Mouse (Mus musculus) neural tube, embryonic 13.5 days (tissue): ENCODE measurements at regions not wholly inside any gene's neighbourhood (a gene's known extent, or its start where the extent isn't known, plus 50 kb on each side); places are given as distances from the start of the nearest gene placed in this dataset.

Experiments used
- ATAC-seq: fragments of 200-750 bp; cut with Nextera tagmentation; 2 replicates; pipeline ENCODE4 v1.8.0; 2017; ENCODE audit warnings: low read depth, mild to moderate bottlenecking, moderate TSS enrichment, moderate library complexity
- H3K27ac ChIP-seq: fragments of 300-500 bp; sonication (generic); replicated peaks from 2 replicates; pipeline ENCODE4 v1.5.1; 2015; ENCODE audit warnings: moderate library complexity, mild to moderate bottlenecking, inconsistent platforms
- H3K27me3 ChIP-seq: fragments of 300-500 bp; sonication (generic); 2 replicates; pipeline ENCODE4 v1.6.1; 2015; ENCODE audit warnings: mild to moderate bottlenecking, inconsistent platforms
- H3K36me3 ChIP-seq: fragments of 300-500 bp; sonication (generic); 2 replicates; pipeline ENCODE4 v1.6.1; 2015; ENCODE audit warnings: mild to moderate bottlenecking, inconsistent platforms
- H3K4me1 ChIP-seq: fragments of 300-500 bp; sonication (generic); replicated peaks from 2 replicates; pipeline ENCODE4 v1.6.1; 2015; ENCODE audit warnings: inconsistent platforms
- H3K4me2 ChIP-seq: fragments of 300-500 bp; sonication (generic); 2 replicates; pipeline ENCODE4 v1.6.1; 2015; ENCODE audit warnings: inconsistent platforms, mild to moderate bottlenecking, moderate library complexity
- H3K4me3 ChIP-seq: fragments of 300-500 bp; sonication (generic); 2 replicates; pipeline ENCODE4 v1.5.1; 2015; ENCODE audit warnings: mild to moderate bottlenecking, inconsistent platforms
- H3K9ac ChIP-seq: fragments of 300-500 bp; sonication (generic); 2 replicates; pipeline ENCODE4 v1.6.1; 2015; ENCODE audit warnings: moderate library complexity, mild to moderate bottlenecking, inconsistent platforms
- H3K9me3 ChIP-seq: fragments of 300-500 bp; sonication (generic); 2 replicates; pipeline ENCODE4 v1.6.1; 2016; ENCODE audit warnings: inconsistent platforms
- WGBS: fragments of 180-500 bp; shearing (Covaris S2); methylation state at CpG from one replicate; pipeline ENCODE4 v1.1.7; 2015; 5-methylcytosine and 5-hydroxymethylcytosine counted together

GRCm38 (mm10) chr8:17687084-17687483, 1291.0 kb downstream of the Defb40 start:
- H3K4me3 ChIP-seq: no peak overlapping the region
- no peak overlapping the region for H3K9ac ChIP-seq
- ATAC-seq: no peak
- no peaks in the 10 kb centered on the region for H3K27me3 ChIP-seq
- no peaks in the 10 kb centered on the region for H3K36me3 ChIP-seq
- H3K4me1 ChIP-seq: no peaks in the 10 kb centered on the region
- H3K27ac ChIP-seq: no peak overlapping the region
- no peak overlapping the region for H3K4me2 ChIP-seq
- no peaks in the 10 kb centered on the region for H3K9me3 ChIP-seq
- 91% methylated on average over 3 of the region's 3 CpGs for WGBS

GRCm38 (mm10) chr8:17664371-17665141, 1313.5 kb downstream of the Defb40 start:
- Histone ChIP-seq H3K36me3 (no peaks in the 10 kb centered on the region), H3K27me3 (no peaks in the 10 kb centered on the region), H3K4me1 (peaks cover 16% of the 10 kb centered on the region; the same call in 1 of the 2 replicates), H3K9me3 (no peaks in the 10 kb centered on the region), H3K27ac (peak overlapping the region; percentile 66), H3K4me2 (no peak overlapping the region), H3K4me3 (no peak overlapping the region), H3K9ac (no peak overlapping the region)
- WGBS: 23% methylated on average over 6 of the region's 6 CpGs
- ATAC-seq: peak; percentile 94

GRCm38 (mm10) chr8:17659753-17660361, 1318.2 kb downstream of the Defb40 start:
- WGBS: 77% methylated on average over 6 of the region's 6 CpGs
- ATAC-seq: no peak
- peaks cover 7% of the 10 kb centered on the region; the same call in 1 of the 2 replicates for H3K4me1 ChIP-seq

GRCm38 (mm10) chr8:17653786-17654185, 1324.3 kb downstream of the Defb40 start:
- Histone ChIP-seq H3K9me3 (no peaks in the 10 kb centered on the region), H3K4me3 (no peak overlapping the region), H3K27ac (no peak overlapping the region), H3K9ac (no peak overlapping the region), H3K36me3 (no peaks in the 10 kb centered on the region), H3K4me1 (peaks cover 4% of the 10 kb centered on the region; the same call in 1 of the 2 replicates), H3K4me2 (no peak overlapping the region), H3K27me3 (no peaks in the 10 kb centered on the region)
- 6% methylated on average over 2 of the region's 2 CpGs for WGBS
- no peak for ATAC-seq

More at GRCm38 (mm10) chr8:17659753-17660361, 1318.2 kb downstream of the Defb40 start:
- no peak overlapping the region for H3K4me2 ChIP-seq
- H3K27me3 ChIP-seq: no peaks in the 10 kb centered on the region
- H3K9ac ChIP-seq: no peak overlapping the region
- no peaks in the 10 kb centered on the region for H3K36me3 ChIP-seq
- no peak overlapping the region for H3K27ac ChIP-seq
- no peaks in the 10 kb centered on the region for H3K9me3 ChIP-seq
- H3K4me3 ChIP-seq: no peak overlapping the region

GRCm38 (mm10) chr8:17647559-17647958, 1330.5 kb downstream of the Defb40 start:
- Histone ChIP-seq H3K9me3 (no peaks in the 10 kb centered on the region), H3K27me3 (no peaks in the 10 kb centered on the region), H3K4me1 (no peaks in the 10 kb centered on the region), H3K27ac (no peak overlapping the region), H3K36me3 (no peaks in the 10 kb centered on the region), H3K9ac (no peak overlapping the region), H3K4me2 (no peak overlapping the region), H3K4me3 (no peak overlapping the region)
- no peak for ATAC-seq

- no peak for ATAC-seq
Measured at GRCm38 (mm10) chr8:17621109-17621508, 1356.9 kb downstream of the Defb40 start.

GRCm38 (mm10) chr8:17618846-17619245, 1359.2 kb downstream of the Defb40 start:
- Histone ChIP-seq H3K36me3 (no peaks in the 10 kb centered on the region), H3K4me1 (no peaks in the 10 kb centered on the region), H3K9ac (no peak overlapping the region), H3K9me3 (no peaks in the 10 kb centered on the region), H3K4me2 (no peak overlapping the region), H3K4me3 (no peak overlapping the region), H3K27me3 (no peaks in the 10 kb centered on the region), H3K27ac (no peak overlapping the region)
- ATAC-seq: no peak

More at GRCm38 (mm10) chr8:17621109-17621508, 1356.9 kb downstream of the Defb40 start:
- H3K9ac ChIP-seq: no peak overlapping the region
- no peaks in the 10 kb centered on the region for H3K4me1 ChIP-seq
- no peak overlapping the region for H3K27ac ChIP-seq
- 58% methylated on average over 1 of the region's 1 CpGs for WGBS
- H3K36me3 ChIP-seq: no peaks in the 10 kb centered on the region
- H3K9me3 ChIP-seq: no peaks in the 10 kb centered on the region
- no peaks in the 10 kb centered on the region for H3K27me3 ChIP-seq
- no peak overlapping the region for H3K4me2 ChIP-seq
- H3K4me3 ChIP-seq: no peak overlapping the region

- H3K4me3 ChIP-seq: no peak overlapping the region
- no peak for ATAC-seq
- H3K4me2 ChIP-seq: no peak overlapping the region
- H3K36me3 ChIP-seq: no peaks in the 10 kb centered on the region
- no peaks in the 10 kb centered on the region for H3K9me3 ChIP-seq
- no peak overlapping the region for H3K9ac ChIP-seq
- no peak overlapping the region for H3K27ac ChIP-seq
- no peaks in the 10 kb centered on the region for H3K4me1 ChIP-seq
- H3K27me3 ChIP-seq: no peaks in the 10 kb centered on the region
Measured at GRCm38 (mm10) chr8:17618147-17618546, 1359.9 kb downstream of the Defb40 start.

GRCm38 (mm10) chr8:17602861-17603260, 1375.2 kb downstream of the Defb40 start:
- Histone ChIP-seq H3K9me3 (no peaks in the 10 kb centered on the region), H3K36me3 (no peaks in the 10 kb centered on the region), H3K4me3 (no peak overlapping the region), H3K9ac (no peak overlapping the region), H3K4me1 (no peaks in the 10 kb centered on the region), H3K27ac (no peak overlapping the region), H3K4me2 (no peak overlapping the region), H3K27me3 (no peaks in the 10 kb centered on the region)
- ATAC-seq: no peak
- WGBS: 47% methylated on average over 1 of the region's 1 CpGs

- no peak for ATAC-seq
- no peak overlapping the region for H3K4me3 ChIP-seq
- 76% methylated on average over 4 of the region's 4 CpGs for WGBS
Measured at GRCm38 (mm10) chr8:17598736-17599135, 1379.3 kb downstream of the Defb40 start.

GRCm38 (mm10) chr8:17596559-17596958, 1381.5 kb downstream of the Defb40 start:
- no peaks in the 10 kb centered on the region for H3K9me3 ChIP-seq
- H3K27ac ChIP-seq: no peak overlapping the region
- ATAC-seq: no peak
- H3K36me3 ChIP-seq: no peaks in the 10 kb centered on the region
- no peaks in the 10 kb centered on the region for H3K27me3 ChIP-seq
- H3K4me1 ChIP-seq: no peaks in the 10 kb centered on the region
- no peak overlapping the region for H3K9ac ChIP-seq
- H3K4me3 ChIP-seq: no peak overlapping the region
- H3K4me2 ChIP-seq: no peak overlapping the region

More at GRCm38 (mm10) chr8:17598736-17599135, 1379.3 kb downstream of the Defb40 start:
- Histone ChIP-seq H3K9ac (no peak overlapping the region), H3K27ac (no peak overlapping the region), H3K9me3 (no peaks in the 10 kb centered on the region), H3K4me2 (no peak overlapping the region), H3K27me3 (no peaks in the 10 kb centered on the region), H3K36me3 (no peaks in the 10 kb centered on the region), H3K4me1 (no peaks in the 10 kb centered on the region)

GRCm38 (mm10) chr8:17594607-17595006, 1383.4 kb downstream of the Defb40 start:
- Histone ChIP-seq H3K27me3 (no peaks in the 10 kb centered on the region), H3K4me1 (no peaks in the 10 kb centered on the region), H3K9me3 (no peaks in the 10 kb centered on the region), H3K27ac (no peak overlapping the region), H3K4me3 (no peak overlapping the region), H3K4me2 (no peak overlapping the region), H3K36me3 (no peaks in the 10 kb centered on the region), H3K9ac (no peak overlapping the region)
- 57% methylated on average over 1 of the region's 1 CpGs for WGBS
- ATAC-seq: no peak

- no peak for ATAC-seq
- H3K36me3 ChIP-seq: no peaks in the 10 kb centered on the region
- WGBS: 51% methylated on average over 3 of the region's 3 CpGs
- no peaks in the 10 kb centered on the region for H3K9me3 ChIP-seq
- H3K4me2 ChIP-seq: no peak overlapping the region
- no peak overlapping the region for H3K9ac ChIP-seq
- no peaks in the 10 kb centered on the region for H3K27me3 ChIP-seq
- H3K4me1 ChIP-seq: peaks cover 7% of the 10 kb centered on the region; the same call in 1 of the 2 replicates
- no peak overlapping the region for H3K4me3 ChIP-seq
- H3K27ac ChIP-seq: no peak overlapping the region
Measured at GRCm38 (mm10) chr8:17590135-17590534, 1387.9 kb downstream of the Defb40 start.
